Mouse (Mus musculus): ENCODE data around the gene Gm28048.

DNA sequence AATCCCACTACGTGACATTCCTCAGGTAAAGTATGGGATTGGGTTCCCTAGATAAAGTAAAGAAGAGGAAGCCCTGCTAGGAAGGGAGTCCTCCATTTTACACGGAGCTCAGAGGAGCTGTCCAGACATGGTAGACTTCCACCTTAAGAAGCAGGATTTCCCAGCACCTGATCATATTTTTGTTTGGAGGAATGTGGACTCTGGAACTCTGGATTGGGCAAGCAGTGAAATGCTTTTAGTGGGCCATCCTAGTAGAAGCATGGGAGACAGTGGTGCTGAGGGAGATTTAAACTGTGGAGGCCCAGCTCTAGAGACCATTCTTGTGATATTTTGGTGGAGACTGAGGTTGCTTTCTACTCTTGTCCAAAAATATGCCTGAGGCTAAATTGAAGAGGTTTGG is 59.3 kb downstream of the Gm28048 start:
- TF ChIP-seq CTCF (IDR thresholded peaks at IDR 0.05; ENCODE audit: borderline replicate concordance, extremely low read depth, insufficient read depth, insufficient read length) (no peak), POLR2A (IDR thresholded peaks at IDR 0.05; ENCODE audit: borderline replicate concordance, extremely low read depth, insufficient read depth, insufficient read length, poor library complexity, severe bottlenecking) (no peak)
